Mouse (Mus musculus) small intestine, adult 2 months (tissue): ENCODE measurements at regions not wholly inside any gene's neighbourhood (a gene's known extent, or its start where the extent isn't known, plus 50 kb on each side); places are given as distances from the start of the nearest gene placed in this dataset.

Source experiments
- H3K27ac ChIP-seq: fragments of 200-500 bp; 2 replicates; pipeline ENCODE4 v1.5.1; 2012; ENCODE audit warnings: low read depth, low read length, control low read depth, inconsistent platforms; ENCODE audit not compliant: insufficient read depth
- H3K27me3 ChIP-seq: fragments of 200-500 bp; 2 replicates; pipeline ENCODE4 v1.6.1; 2012; ENCODE audit warnings: mild to moderate bottlenecking, moderate library complexity, low read length, inconsistent platforms; ENCODE audit not compliant: control insufficient read depth, insufficient read depth
- H3K36me3 ChIP-seq: fragments of 200-500 bp; 2 replicates; pipeline ENCODE4 v1.6.1; 2012; ENCODE audit warnings: mild to moderate bottlenecking, low read length, control low read depth, inconsistent platforms; ENCODE audit not compliant: control insufficient read depth, insufficient read depth
- H3K4me1 ChIP-seq: fragments of 200-500 bp; 2 replicates; pipeline ENCODE4 v1.6.1; 2012; ENCODE audit warnings: low read length, inconsistent platforms, mixed read lengths; ENCODE audit not compliant: control insufficient read depth, insufficient read depth, insufficient read length
- H3K4me3 ChIP-seq: fragments of 200-500 bp; 2 replicates; pipeline ENCODE4 v1.5.1; 2012; ENCODE audit warnings: low read depth, mild to moderate bottlenecking, control low read depth, inconsistent platforms, low read length, moderate library complexity
- CTCF ChIP-seq: fragments of 200-500 bp; IDR thresholded peaks from 2 replicates; pipeline ENCODE4 v1.5.1; 2012; ENCODE audit warnings: low read depth, mild to moderate bottlenecking, control low read depth, inconsistent platforms, low read length, moderate library complexity, mixed read lengths; ENCODE audit not compliant: insufficient replicate concordance, insufficient read length; ENCODE audit errors: extremely low read depth
- POLR2A ChIP-seq: fragments of 200-500 bp; IDR thresholded peaks from 2 replicates; pipeline ENCODE4 v1.6.1; 2012; ENCODE audit warnings: low read depth, mild to moderate bottlenecking, control low read depth, inconsistent platforms, low read length, moderate library complexity
- WGBS: fragments of 180-500 bp; shearing (Covaris S2); methylation state at CpG from one replicate; pipeline ENCODE4 v1.1.7; 2018; 5-methylcytosine and 5-hydroxymethylcytosine counted together

DNA sequence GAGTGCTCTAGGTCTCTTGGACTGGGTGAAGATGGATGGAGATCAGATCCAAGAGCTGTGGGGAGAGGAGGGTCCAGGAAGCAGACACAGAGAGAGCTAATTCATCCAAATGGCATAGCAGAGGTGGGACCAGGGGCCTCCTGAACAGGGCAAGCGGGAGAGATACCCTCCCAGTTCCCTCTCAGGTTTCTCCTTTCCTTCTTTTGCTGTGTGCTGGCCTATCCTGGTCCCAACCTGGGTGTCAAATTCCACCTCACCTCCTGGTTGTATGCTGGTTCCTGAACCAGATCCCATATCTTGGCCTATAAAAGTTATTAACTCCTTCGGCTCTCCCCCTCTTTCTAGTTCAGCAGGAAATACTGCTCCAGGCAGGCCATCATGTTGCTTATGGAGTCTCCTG is 214.1 kb upstream of the Gm12728 start:
- Histone ChIP-seq H3K4me1 (no peaks in the 10 kb centered on the region), H3K4me3 (no peak overlapping the region), H3K36me3 (no peaks in the 10 kb centered on the region), H3K27ac (no peak overlapping the region), H3K27me3 (no peaks in the 10 kb centered on the region)
- no peak for TF ChIP-seq CTCF
- TF ChIP-seq POLR2A: no peak
- 65% methylated on average over 2 of the region's 2 CpGs for WGBS

- H3K27ac ChIP-seq: no peak overlapping the region
Measured at GRCm38 (mm10) chr4:105580987-105581386, 208.7 kb upstream of the Gm12728 start.

GRCm38 (mm10) chr4:105584329-105584925 is 205.2 kb upstream of the Gm12728 start:
- Histone ChIP-seq H3K27me3 (no peaks in the 10 kb centered on the region), H3K27ac (no peak overlapping the region), H3K4me3 (no peak overlapping the region), H3K36me3 (no peaks in the 10 kb centered on the region), H3K4me1 (no peaks in the 10 kb centered on the region)
- no peak for TF ChIP-seq CTCF
- no peak for TF ChIP-seq POLR2A
- 83% methylated on average over 10 of the region's 10 CpGs for WGBS

More at GRCm38 (mm10) chr4:105580987-105581386, 208.7 kb upstream of the Gm12728 start:
- H3K27me3 ChIP-seq: no peaks in the 10 kb centered on the region
- no peak for TF ChIP-seq POLR2A
- TF ChIP-seq CTCF: no peak
- no peak overlapping the region for H3K4me3 ChIP-seq
- WGBS: 69% methylated on average over 7 of the region's 7 CpGs
- H3K4me1 ChIP-seq: no peaks in the 10 kb centered on the region
- H3K36me3 ChIP-seq: no peaks in the 10 kb centered on the region

DNA sequence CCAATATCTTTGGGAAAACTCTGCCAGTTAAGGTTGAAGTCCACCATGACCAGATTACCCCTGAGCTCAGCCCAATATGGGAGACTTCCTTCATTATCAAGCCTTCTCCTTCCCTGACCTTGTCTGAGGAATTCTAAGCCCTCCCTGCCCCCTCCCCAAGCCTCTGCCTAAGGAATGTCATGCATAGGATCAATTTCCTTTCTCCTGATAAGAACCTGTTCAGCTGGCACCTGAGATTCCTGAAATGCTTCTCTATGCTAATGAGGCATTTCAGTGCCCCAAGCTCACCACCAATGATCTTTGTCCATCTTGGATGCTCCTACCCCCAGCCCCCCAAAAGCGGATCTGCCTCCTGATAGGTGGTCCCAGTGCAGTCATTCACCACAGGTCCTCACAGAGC is 186.0 kb upstream of the Gm12728 start:
- Histone ChIP-seq H3K27me3 (no peaks in the 10 kb centered on the region), H3K4me3 (no peak overlapping the region), H3K27ac (no peak overlapping the region), H3K36me3 (no peaks in the 10 kb centered on the region), H3K4me1 (no peaks in the 10 kb centered on the region)
- 61% methylated on average over 1 of the region's 1 CpGs for WGBS
- TF ChIP-seq POLR2A: no peak

DNA sequence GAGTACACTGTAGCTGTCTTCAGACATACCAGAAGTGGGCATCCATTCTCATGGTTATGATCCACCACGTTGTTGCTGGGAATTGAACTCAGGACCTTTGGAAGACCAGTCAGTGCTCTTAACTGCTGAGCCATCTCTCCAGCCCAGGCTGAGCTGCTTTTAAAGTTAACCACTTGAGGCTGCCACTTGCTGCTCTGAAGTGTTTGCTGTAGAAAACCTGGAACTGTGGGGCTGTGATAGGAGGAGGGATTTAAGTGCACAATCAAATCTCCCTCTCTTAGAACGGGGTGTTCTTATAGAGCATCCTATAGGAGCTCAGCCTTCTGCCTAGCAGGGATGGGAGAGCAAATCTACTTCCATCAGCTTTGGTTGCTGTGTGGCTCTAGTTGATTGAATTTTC is 185.1 kb upstream of the Gm12728 start:
- Histone ChIP-seq H3K36me3 (no peaks in the 10 kb centered on the region), H3K4me3 (no peak overlapping the region), H3K4me1 (no peaks in the 10 kb centered on the region), H3K27ac (no peak overlapping the region), H3K27me3 (no peaks in the 10 kb centered on the region)
- WGBS: 68% methylated on average over 2 of the region's 2 CpGs
- TF ChIP-seq CTCF (no peak), POLR2A (no peak)

DNA sequence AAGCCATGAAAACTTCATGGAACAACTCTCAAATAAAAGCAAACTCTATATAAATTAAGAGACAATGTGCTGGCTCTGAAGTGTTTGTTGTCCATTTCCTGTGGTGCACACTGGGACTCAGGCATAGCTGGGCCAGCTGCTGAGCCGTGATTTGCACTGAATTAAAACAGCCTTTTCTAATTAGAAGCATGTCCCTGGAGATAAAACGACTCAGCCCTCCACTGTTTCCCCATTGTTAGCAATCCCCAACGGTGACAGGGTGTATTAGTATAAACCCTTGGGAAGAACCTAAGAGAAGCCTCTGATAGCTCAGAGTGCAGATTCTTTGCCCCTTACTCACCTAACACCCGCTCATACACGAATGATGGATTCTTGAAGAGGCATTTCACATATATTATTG is 182.9 kb upstream of the Gm12728 start:
- WGBS: 57% methylated on average over 5 of the region's 5 CpGs
- H3K27ac ChIP-seq: no peak overlapping the region
- H3K4me1 ChIP-seq: no peaks in the 10 kb centered on the region
- no peaks in the 10 kb centered on the region for H3K27me3 ChIP-seq
- TF ChIP-seq POLR2A (no peak), CTCF (no peak)
- H3K4me3 ChIP-seq: no peak overlapping the region
- no peaks in the 10 kb centered on the region for H3K36me3 ChIP-seq

- Histone ChIP-seq H3K36me3 (no peaks in the 10 kb centered on the region), H3K27me3 (no peaks in the 10 kb centered on the region), H3K4me3 (no peak overlapping the region), H3K4me1 (no peaks in the 10 kb centered on the region), H3K27ac (no peak overlapping the region)
- TF ChIP-seq CTCF (no peak), POLR2A (no peak)
- 64% methylated on average over 6 of the region's 6 CpGs for WGBS
Measured at GRCm38 (mm10) chr4:105610917-105611316, 178.8 kb upstream of the Gm12728 start.

GRCm38 (mm10) chr4:105614390-105614789 is 175.3 kb upstream of the Gm12728 start:
- Histone ChIP-seq H3K36me3 (no peaks in the 10 kb centered on the region), H3K27ac (no peak overlapping the region), H3K4me3 (no peak overlapping the region), H3K27me3 (no peaks in the 10 kb centered on the region), H3K4me1 (no peaks in the 10 kb centered on the region)
- 69% methylated on average over 2 of the region's 2 CpGs for WGBS
- no peak for TF ChIP-seq CTCF
- TF ChIP-seq POLR2A: no peak
